Mouse (Mus musculus) heart, embryonic 11.5 days (tissue): Measurements from ENCODE around the gene Nanp. TPM values are rescaled to one million over a fixed set of nuclear protein-coding genes. Genes with fewer than 3 reads are reported as not detected.

ENCODE experiments used
- ATAC-seq: fragments of 200-750 bp; cut with Nextera tagmentation; replicated peaks from 2 replicates; pipeline ENCODE4 v1.8.0; 2017; ENCODE audit warnings: moderate library complexity; ENCODE audit not compliant: insufficient number of reproducible peaks, low FRiP score, low TSS enrichment
- H3K27ac ChIP-seq: fragments of 300-500 bp; sonication (generic); 2 replicates; pipeline ENCODE4 v1.5.1; 2014; ENCODE audit warnings: mild to moderate bottlenecking, low read depth, low read length
- H3K27me3 ChIP-seq: fragments of 300-500 bp; sonication (generic); 2 replicates; pipeline ENCODE4 v1.6.1; 2014; ENCODE audit warnings: mild to moderate bottlenecking, low read length, mixed read lengths; ENCODE audit not compliant: control insufficient read depth, insufficient read depth
- H3K36me3 ChIP-seq: fragments of 300-500 bp; sonication (generic); 2 replicates; pipeline ENCODE4 v1.6.1; 2014; ENCODE audit warnings: mild to moderate bottlenecking, low read length, moderate library complexity, mixed read lengths; ENCODE audit not compliant: control insufficient read depth, insufficient read depth
- H3K4me1 ChIP-seq: fragments of 300-500 bp; sonication (generic); 2 replicates; pipeline ENCODE4 v1.6.1; 2014; ENCODE audit warnings: low read length; ENCODE audit not compliant: control insufficient read depth, insufficient read depth
- H3K4me2 ChIP-seq: fragments of 300-500 bp; sonication (generic); 2 replicates; pipeline ENCODE4 v1.6.1; 2014; ENCODE audit warnings: mild to moderate bottlenecking, moderate library complexity
- H3K4me3 ChIP-seq: fragments of 300-500 bp; sonication (generic); 2 replicates; pipeline ENCODE4 v1.5.1; 2014; ENCODE audit warnings: low read depth, low read length
- H3K9ac ChIP-seq: fragments of 300-500 bp; sonication (generic); 2 replicates; pipeline ENCODE4 v1.6.1; 2014; ENCODE audit warnings: mild to moderate bottlenecking, low read depth, low read length, moderate library complexity
- H3K9me3 ChIP-seq: fragments of 300-500 bp; sonication (generic); replicated peaks from 2 replicates; pipeline ENCODE4 v1.6.1; 2016; ENCODE audit warnings: low read length; ENCODE audit not compliant: control insufficient read depth
- WGBS: fragments of 180-500 bp; shearing (Covaris S2); extraction: QIAGEN DNeasy Blood & Tissue Kit; methylation state at CpG from one replicate; pipeline ENCODE4 v1.1.7; 2014; ENCODE audit not compliant: insufficient replicate concordance; 5-methylcytosine and 5-hydroxymethylcytosine counted together
- polyA plus RNA-seq: library from polyadenylated mRNA; unstranded; fragments of >200 nt; fragmentation: Nextera tagmentation; extraction: Ambion mirVana; gene quantifications from 2 replicates; pipeline ENCODE4 v1.2.1, GENCODE M21; 2014

The Nanp gene
- polyA plus RNA-seq, 1 experiment from 2014 or later: 36.4 TPM

DNA sequence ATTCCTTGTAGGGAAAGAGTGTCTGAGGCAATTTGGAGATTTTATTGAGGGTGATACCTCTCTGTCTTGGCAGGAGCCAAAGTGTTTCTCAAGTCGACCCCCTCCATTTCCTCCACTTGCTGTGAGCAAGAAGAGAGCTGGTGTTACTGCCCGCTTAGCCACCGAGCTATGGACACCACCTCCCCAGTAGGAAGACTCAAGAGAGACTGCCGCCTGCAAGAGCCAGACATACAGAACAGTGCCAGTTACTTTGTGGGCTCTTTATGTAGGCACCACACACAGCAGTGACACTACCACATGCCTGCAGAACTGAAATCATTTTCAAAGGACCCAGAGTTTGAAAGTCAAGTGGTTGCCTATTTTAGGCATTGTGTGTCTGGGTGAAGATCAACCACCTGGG lies 48.1 kb downstream of the Nanp start:
- ATAC-seq: no peak
- no peaks in the 10 kb centered on the region for H3K9me3 ChIP-seq
- H3K4me3 ChIP-seq: no peak overlapping the region
- H3K27me3 ChIP-seq: no peaks in the 10 kb centered on the region
- WGBS: 85% methylated on average over 4 of the region's 4 CpGs
- no peaks in the 10 kb centered on the region for H3K4me1 ChIP-seq
- H3K36me3 ChIP-seq: no peaks in the 10 kb centered on the region
- H3K9ac ChIP-seq: no peak overlapping the region
- H3K4me2 ChIP-seq: no peak overlapping the region
- no peak overlapping the region for H3K27ac ChIP-seq

DNA sequence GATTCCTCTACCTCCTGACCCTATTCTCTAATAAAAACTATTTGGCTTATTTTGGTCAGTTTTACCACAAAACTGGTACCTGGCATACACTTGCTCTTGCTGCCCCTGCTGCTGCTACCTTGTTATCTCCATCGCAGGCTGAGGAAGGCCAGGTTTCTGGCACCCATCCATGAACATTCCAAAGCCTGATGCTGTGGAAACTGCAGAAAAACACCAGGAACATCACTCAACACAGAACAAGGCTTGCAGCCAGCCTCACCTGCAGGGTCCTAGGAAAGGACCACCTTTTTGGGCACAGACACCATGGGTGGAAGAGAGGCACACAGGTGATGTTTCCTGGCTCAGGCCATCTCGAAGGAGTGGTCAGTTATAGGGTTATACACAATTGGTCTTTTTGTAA lies 48.7 kb downstream of the Nanp start:
- H3K4me1 ChIP-seq: no peaks in the 10 kb centered on the region
- 80% methylated on average over 2 of the region's 2 CpGs for WGBS

DNA sequence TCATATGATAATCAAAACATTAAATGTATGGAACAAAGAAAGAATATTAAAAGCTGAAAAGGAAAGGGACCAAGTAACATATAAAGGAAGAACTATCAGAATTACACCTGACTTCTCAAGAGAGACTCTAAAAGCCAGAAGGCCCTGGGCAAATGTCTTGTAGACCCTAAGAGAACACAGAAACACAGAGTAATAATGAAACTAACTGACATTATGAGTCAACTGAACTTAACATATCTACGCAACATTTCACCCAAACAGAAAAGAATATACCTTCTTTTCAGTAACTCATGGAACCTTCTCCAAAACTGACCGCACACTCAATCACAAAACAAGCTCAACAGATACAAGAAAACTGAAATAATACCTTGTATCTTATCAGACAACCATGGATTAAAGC lies 53.8 kb downstream of the Nanp start:
- Histone ChIP-seq H3K36me3 (no peaks in the 10 kb centered on the region), H3K4me2 (no peak overlapping the region), H3K4me1 (peaks cover 4% of the 10 kb centered on the region; the same call in 1 of the 2 replicates), H3K4me3 (no peak overlapping the region), H3K27ac (no peak overlapping the region), H3K9me3 (no peaks in the 10 kb centered on the region), H3K9ac (no peak overlapping the region), H3K27me3 (no peaks in the 10 kb centered on the region)
- WGBS: 93% methylated on average over 2 of the region's 2 CpGs
- ATAC-seq: no peak

More for the DNA sequence above, 48.7 kb downstream of the Nanp start:
- H3K9ac ChIP-seq: no peak overlapping the region
- H3K27ac ChIP-seq: no peak overlapping the region
- H3K27me3 ChIP-seq: no peaks in the 10 kb centered on the region
- H3K9me3 ChIP-seq: no peaks in the 10 kb centered on the region
- H3K36me3 ChIP-seq: no peaks in the 10 kb centered on the region
- H3K4me3 ChIP-seq: no peak overlapping the region
- H3K4me2 ChIP-seq: no peak overlapping the region
- ATAC-seq: no peak

DNA sequence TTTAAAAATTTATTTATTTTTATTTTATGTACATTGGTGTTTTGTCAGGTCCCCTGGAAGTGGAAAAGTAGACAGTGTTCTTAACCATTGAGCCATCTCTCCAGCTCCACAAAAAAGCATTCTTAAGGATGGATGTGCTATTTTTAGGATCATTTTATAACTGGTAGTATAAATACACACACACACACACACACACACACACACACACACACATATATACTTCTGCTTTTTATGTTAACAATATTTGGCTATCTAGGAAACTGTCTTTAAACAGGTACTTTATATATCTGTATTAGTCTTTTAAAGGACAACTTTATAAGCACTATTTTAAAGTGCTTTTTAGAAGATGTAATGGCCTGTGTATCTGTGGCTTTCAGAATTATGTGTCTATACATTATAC lies 57.1 kb downstream of the Nanp start:
- Histone ChIP-seq H3K36me3 (no peaks in the 10 kb centered on the region), H3K27ac (no peak overlapping the region), H3K4me3 (no peak overlapping the region), H3K4me1 (peaks cover 4% of the 10 kb centered on the region; the same call in 1 of the 2 replicates), H3K9me3 (no peaks in the 10 kb centered on the region), H3K27me3 (no peaks in the 10 kb centered on the region), H3K9ac (no peak overlapping the region), H3K4me2 (no peak overlapping the region)
- no peak for ATAC-seq

DNA sequence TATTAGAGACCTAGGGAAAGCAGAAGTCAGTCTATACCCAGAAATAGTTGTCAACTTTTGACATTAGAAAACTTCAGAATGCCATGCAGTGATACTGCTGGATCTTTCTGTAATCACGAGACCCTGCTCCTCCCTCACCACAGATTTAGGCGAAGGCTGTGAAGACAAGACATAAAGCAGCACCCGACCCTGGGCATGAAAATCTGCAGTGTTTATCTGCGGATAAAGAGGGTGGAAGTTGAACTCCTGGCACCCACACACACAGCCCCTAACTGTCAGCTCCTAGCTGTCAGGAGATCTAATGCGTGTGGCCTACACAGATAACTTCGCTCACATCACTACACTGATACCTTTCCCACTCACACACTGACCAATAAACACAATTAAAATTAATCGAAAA lies 57.7 kb downstream of the Nanp start:
- Histone ChIP-seq H3K9ac (no peak overlapping the region), H3K4me2 (no peak overlapping the region), H3K4me1 (peaks cover 4% of the 10 kb centered on the region; the same call in 1 of the 2 replicates), H3K27ac (no peak overlapping the region), H3K27me3 (no peaks in the 10 kb centered on the region), H3K4me3 (no peak overlapping the region), H3K36me3 (no peaks in the 10 kb centered on the region), H3K9me3 (no peaks in the 10 kb centered on the region)
- 35% methylated on average over 7 of the region's 7 CpGs for WGBS
- ATAC-seq: no peak

DNA sequence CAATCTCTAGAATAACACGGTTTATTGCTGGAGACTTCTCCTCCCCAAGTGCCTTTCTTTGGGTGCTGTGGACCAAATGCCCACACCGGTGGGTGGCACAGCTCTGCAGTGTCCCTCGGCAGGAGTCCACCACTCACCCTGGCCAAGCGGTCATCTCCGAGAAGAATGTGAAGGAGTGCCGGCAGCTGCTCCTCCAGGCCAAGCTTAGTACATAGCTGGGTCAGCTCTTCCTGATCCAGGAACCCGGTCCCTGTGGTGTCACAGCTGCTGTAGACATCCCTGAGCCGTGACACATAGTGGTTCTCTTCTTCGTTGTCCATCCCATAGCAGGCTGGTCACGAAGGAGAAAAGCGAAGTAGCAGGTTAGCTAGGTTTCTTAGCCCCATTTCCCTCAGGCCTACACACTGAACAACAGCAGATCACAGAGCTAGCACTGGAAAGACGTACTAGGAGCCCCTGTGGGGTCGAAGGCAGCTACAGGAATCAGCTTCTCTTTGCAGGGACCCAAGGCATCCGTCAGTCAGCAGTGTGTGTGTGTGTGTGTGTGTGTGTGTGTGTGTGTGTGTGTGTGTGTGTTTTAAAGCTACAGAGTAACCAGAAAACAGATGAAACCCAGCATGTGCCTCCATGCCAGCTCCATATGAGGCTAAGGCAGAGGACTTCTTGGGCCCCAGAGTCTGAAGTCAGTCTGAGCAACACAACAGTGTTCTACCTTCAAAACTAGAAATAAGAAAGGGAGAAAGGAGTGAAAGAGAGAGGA lies 59.2 kb downstream of the Nanp start:
- Histone ChIP-seq H3K9me3 (no peaks in the 10 kb centered on the region), H3K36me3 (no peaks in the 10 kb centered on the region), H3K9ac (no peak overlapping the region), H3K4me3 (no peak overlapping the region), H3K27ac (no peak overlapping the region), H3K27me3 (no peaks in the 10 kb centered on the region), H3K4me1 (peaks cover 4% of the 10 kb centered on the region; the same call in 1 of the 2 replicates), H3K4me2 (no peak overlapping the region)
- 83% methylated on average over 14 of the region's 14 CpGs for WGBS
- ATAC-seq: no peak

Other genes with a start within 250 kb of the Nanp start
- 44.9 and 49.2 TPM in 2 replicates for gene Abhd12, start 134.7 kb downstream of the Nanp start, polyA plus RNA-seq
- 37.8 and 39.0 TPM in 2 replicates for gene Gins1, start 134.0 kb downstream of the Nanp start, polyA plus RNA-seq
- 7.0 and 8.0 TPM in 2 replicates for gene Ninl, start within 50 bp of the Nanp start, polyA plus RNA-seq
- not detected in 2 replicates for gene Gm14151, start 53.0 kb upstream of the Nanp start, polyA plus RNA-seq
- not detected in 2 replicates for gene Gm14147, start 58.8 kb upstream of the Nanp start, polyA plus RNA-seq